Mouse (Mus musculus): ENCODE measurements around the gene Olfr64. TPM values are rescaled to one million over a fixed set of nuclear protein-coding genes. Genes with fewer than 3 reads are reported as not detected.

Gene Olfr64
- polyA plus RNA-seq, 1 experiment from 2014 or later: not detected

DNA sequence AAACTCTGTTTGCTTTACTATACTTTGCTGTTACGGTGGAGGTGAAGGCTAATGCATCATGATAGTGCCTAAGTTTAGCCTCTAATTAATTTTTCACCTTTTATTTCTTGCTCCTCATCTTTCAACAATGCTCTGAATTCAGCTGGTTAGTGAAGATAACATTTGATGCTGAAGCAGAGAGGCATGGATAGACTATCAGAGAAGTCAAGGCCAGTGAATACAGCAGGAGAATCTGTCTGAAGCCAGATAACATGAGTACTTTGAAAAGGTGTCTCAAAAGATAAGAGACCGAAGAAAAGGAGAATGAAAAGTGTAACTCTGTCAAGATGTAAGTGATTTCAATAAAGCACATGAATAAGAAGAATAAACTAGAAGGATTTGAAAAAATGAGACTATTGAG lies 17.2 kb downstream of the Olfr64 start:
- 19% methylated on average over 2 of the region's 2 CpGs for WGBS (ENCODE audit: insufficient replicate concordance)
- no peak overlapping the region for H3K4me3 ChIP-seq (ENCODE audit: low read depth, low read length)
- peak; percentile 94 for ATAC-seq (ENCODE audit: low read depth)

GRCm38 (mm10) chr7:103874451-103874850 lies 19.8 kb downstream of the Olfr64 start:
- no peak for ATAC-seq (ENCODE audit: low read depth)
- 20% methylated on average over 5 of the region's 5 CpGs for WGBS (ENCODE audit: insufficient replicate concordance)

More for the DNA sequence above, 17.2 kb downstream of the Olfr64 start:
- H3K4me1 ChIP-seq (ENCODE audit: control insufficient read depth, low read depth, low read length): peaks cover 35% of the 10 kb centered on the region
- H3K9ac ChIP-seq (ENCODE audit: low read depth, low read length): no peak overlapping the region
- no peaks in the 10 kb centered on the region for H3K27me3 ChIP-seq (ENCODE audit: control insufficient read depth, insufficient read depth, low read depth, low read length)
- H3K4me2 ChIP-seq (ENCODE audit: low read depth, low read length): peak overlapping the region; percentile 20; the same call in 1 of the 2 replicates
- no peaks in the 10 kb centered on the region for H3K36me3 ChIP-seq (ENCODE audit: control insufficient read depth, insufficient read depth)
- H3K27ac ChIP-seq (ENCODE audit: low read length): peak overlapping the region; percentile 82
- H3K9me3 ChIP-seq (replicated peaks; ENCODE audit: control insufficient read depth, low read length): no peaks in the 10 kb centered on the region

GRCm38 (mm10) chr7:103873064-103873463 lies 21.2 kb downstream of the Olfr64 start:
- Histone ChIP-seq H3K27ac (ENCODE audit: low read length) (peak overlapping the region; percentile 95), H3K27me3 (ENCODE audit: control insufficient read depth, insufficient read depth, low read depth, low read length) (no peaks in the 10 kb centered on the region), H3K9me3 (replicated peaks; ENCODE audit: control insufficient read depth, low read length) (no peaks in the 10 kb centered on the region), H3K4me2 (ENCODE audit: low read depth, low read length) (peak overlapping the region; percentile 55), H3K4me3 (ENCODE audit: low read depth, low read length) (no peak overlapping the region), H3K36me3 (ENCODE audit: control insufficient read depth, insufficient read depth) (no peaks in the 10 kb centered on the region), H3K9ac (ENCODE audit: low read depth, low read length) (peak overlapping the region; percentile 69), H3K4me1 (ENCODE audit: control insufficient read depth, low read depth, low read length) (peaks cover 49% of the 10 kb centered on the region)
- no peak for ATAC-seq (ENCODE audit: low read depth)
- 0% methylated on average over 1 of the region's 1 CpGs for WGBS (ENCODE audit: insufficient replicate concordance)

More at GRCm38 (mm10) chr7:103874451-103874850, 19.8 kb downstream of the Olfr64 start:
- Histone ChIP-seq H3K9ac (ENCODE audit: low read depth, low read length) (peak overlapping the region; percentile 56), H3K36me3 (ENCODE audit: control insufficient read depth, insufficient read depth) (no peaks in the 10 kb centered on the region), H3K27me3 (ENCODE audit: control insufficient read depth, insufficient read depth, low read depth, low read length) (no peaks in the 10 kb centered on the region), H3K27ac (ENCODE audit: low read length) (peak overlapping the region; percentile 90), H3K4me2 (ENCODE audit: low read depth, low read length) (peak overlapping the region; percentile 35; the same call in 1 of the 2 replicates), H3K4me1 (ENCODE audit: control insufficient read depth, low read depth, low read length) (peaks cover 47% of the 10 kb centered on the region), H3K9me3 (replicated peaks; ENCODE audit: control insufficient read depth, low read length) (no peaks in the 10 kb centered on the region), H3K4me3 (ENCODE audit: low read depth, low read length) (no peak overlapping the region)

DNA sequence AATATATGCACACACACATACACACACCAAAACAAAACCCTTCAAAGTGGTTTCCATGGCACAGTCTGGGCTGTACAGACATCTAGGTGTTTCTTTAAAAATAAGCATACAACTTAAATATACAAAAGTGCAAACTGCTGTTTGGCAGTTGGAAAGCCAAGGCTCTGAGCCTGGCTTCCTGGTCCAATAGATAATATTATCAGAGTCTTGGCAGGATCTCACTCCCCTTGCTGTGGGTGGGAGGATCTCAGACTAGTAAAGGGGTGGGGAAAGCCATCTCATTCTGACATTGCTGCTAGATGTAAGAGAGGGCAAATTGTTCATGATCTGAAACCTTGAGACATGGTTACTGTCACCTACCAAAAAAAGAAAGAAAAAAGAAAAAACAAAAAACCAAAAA lies 23.6 kb downstream of the Olfr64 start:
- Histone ChIP-seq H3K9ac (ENCODE audit: low read depth, low read length) (peak overlapping the region; percentile 69), H3K4me3 (ENCODE audit: low read depth, low read length) (peak overlapping the region; percentile 20), H3K27ac (ENCODE audit: low read length) (peak overlapping the region; percentile 98), H3K9me3 (replicated peaks; ENCODE audit: control insufficient read depth, low read length) (no peaks in the 10 kb centered on the region), H3K27me3 (ENCODE audit: control insufficient read depth, insufficient read depth, low read depth, low read length) (no peaks in the 10 kb centered on the region), H3K4me2 (ENCODE audit: low read depth, low read length) (peak overlapping the region; percentile 52), H3K36me3 (ENCODE audit: control insufficient read depth, insufficient read depth) (no peaks in the 10 kb centered on the region), H3K4me1 (ENCODE audit: control insufficient read depth, low read depth, low read length) (peaks cover 46% of the 10 kb centered on the region)
- ATAC-seq (ENCODE audit: low read depth): peak; percentile 87

DNA sequence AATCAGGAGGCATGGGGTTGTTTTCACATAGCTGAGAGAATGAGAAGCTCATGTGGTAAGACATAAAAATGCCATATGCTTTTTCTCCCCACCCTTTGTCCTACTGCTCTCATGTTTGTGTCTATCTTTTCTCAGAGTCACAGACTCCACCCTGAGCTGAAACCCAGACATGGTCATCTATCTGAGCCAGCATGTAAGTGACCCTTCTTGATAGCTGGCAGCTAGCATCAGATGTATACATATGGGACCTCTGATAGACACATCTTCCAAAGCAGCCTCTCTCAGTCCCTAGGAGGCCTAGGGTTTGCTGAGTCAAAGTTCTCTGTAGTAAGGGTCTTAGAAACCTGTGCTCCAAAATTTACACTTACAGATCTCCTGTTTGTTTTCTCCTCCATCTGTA lies 28.6 kb downstream of the Olfr64 start:
- peak overlapping the region; percentile 52 for H3K4me2 ChIP-seq (ENCODE audit: low read depth, low read length)
- H3K9me3 ChIP-seq (replicated peaks; ENCODE audit: control insufficient read depth, low read length): no peaks in the 10 kb centered on the region
- H3K4me3 ChIP-seq (ENCODE audit: low read depth, low read length): no peak overlapping the region
- no peaks in the 10 kb centered on the region for H3K27me3 ChIP-seq (ENCODE audit: control insufficient read depth, insufficient read depth, low read depth, low read length)
- no peaks in the 10 kb centered on the region for H3K36me3 ChIP-seq (ENCODE audit: control insufficient read depth, insufficient read depth)
- H3K27ac ChIP-seq (ENCODE audit: low read length): peak overlapping the region; percentile 98
- H3K4me1 ChIP-seq (ENCODE audit: control insufficient read depth, low read depth, low read length): peaks cover 44% of the 10 kb centered on the region
- H3K9ac ChIP-seq (ENCODE audit: low read depth, low read length): peak overlapping the region; percentile 67
- peak; percentile 90 for ATAC-seq (ENCODE audit: low read depth)

DNA sequence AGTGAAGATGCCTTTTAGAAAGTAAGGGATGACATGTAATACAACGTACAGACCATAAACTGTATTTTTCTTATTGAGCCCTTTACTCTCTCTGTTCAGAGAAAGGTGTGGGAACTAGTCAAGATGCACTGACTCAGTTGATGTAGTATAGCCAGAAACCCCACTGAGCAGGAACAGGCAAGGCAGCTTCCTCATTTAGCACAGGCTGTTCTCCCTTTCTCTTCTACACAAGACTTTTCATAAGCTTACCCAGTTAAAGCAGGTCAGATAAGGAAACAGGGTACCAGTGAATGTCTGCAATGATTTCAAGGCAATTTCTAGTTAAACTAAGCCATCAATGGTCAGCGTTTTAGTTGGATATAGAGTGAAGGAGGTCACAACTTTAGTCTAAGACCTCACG lies 32.8 kb downstream of the Olfr64 start:
- Histone ChIP-seq H3K27me3 (ENCODE audit: control insufficient read depth, insufficient read depth, low read depth, low read length) (no peaks in the 10 kb centered on the region), H3K4me1 (ENCODE audit: control insufficient read depth, low read depth, low read length) (peaks cover 32% of the 10 kb centered on the region), H3K9ac (ENCODE audit: low read depth, low read length) (peak overlapping the region; percentile 73), H3K4me2 (ENCODE audit: low read depth, low read length) (peak overlapping the region; percentile 50), H3K4me3 (ENCODE audit: low read depth, low read length) (peak overlapping the region; percentile 22; the same call in 1 of the 2 replicates), H3K36me3 (ENCODE audit: control insufficient read depth, insufficient read depth) (no peaks in the 10 kb centered on the region), H3K9me3 (replicated peaks; ENCODE audit: control insufficient read depth, low read length) (no peaks in the 10 kb centered on the region), H3K27ac (ENCODE audit: low read length) (peak overlapping the region; percentile 99)
- no peak for ATAC-seq (ENCODE audit: low read depth)
- WGBS (ENCODE audit: insufficient replicate concordance): 37% methylated on average over 3 of the region's 3 CpGs

DNA sequence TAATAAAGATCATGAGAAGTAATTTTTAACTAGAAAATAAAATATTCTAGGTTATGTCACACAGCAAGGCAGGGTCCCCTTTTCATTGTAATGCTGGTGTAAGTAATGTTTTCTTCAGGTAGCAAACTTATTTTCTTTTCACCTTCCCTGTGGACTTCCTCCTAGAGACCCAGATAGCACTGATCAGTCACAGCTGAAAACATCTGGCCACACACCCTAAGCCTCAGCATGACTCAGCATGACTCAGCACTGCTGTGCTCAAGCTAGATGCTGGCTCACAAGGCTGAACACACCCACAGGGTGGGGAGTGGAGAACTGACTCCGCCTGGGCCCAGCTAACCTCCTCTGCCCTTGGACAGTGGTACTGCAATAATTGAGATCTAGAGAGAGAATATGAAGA lies 33.4 kb downstream of the Olfr64 start:
- ATAC-seq (ENCODE audit: low read depth): peak; percentile 79
- Histone ChIP-seq H3K4me3 (ENCODE audit: low read depth, low read length) (peak overlapping the region; percentile 18; the same call in 1 of the 2 replicates), H3K9me3 (replicated peaks; ENCODE audit: control insufficient read depth, low read length) (no peaks in the 10 kb centered on the region), H3K9ac (ENCODE audit: low read depth, low read length) (peak overlapping the region; percentile 73), H3K36me3 (ENCODE audit: control insufficient read depth, insufficient read depth) (no peaks in the 10 kb centered on the region), H3K27ac (ENCODE audit: low read length) (peak overlapping the region; percentile 99), H3K4me1 (ENCODE audit: control insufficient read depth, low read depth, low read length) (peaks cover 27% of the 10 kb centered on the region), H3K4me2 (ENCODE audit: low read depth, low read length) (peak overlapping the region; percentile 50), H3K27me3 (ENCODE audit: control insufficient read depth, insufficient read depth, low read depth, low read length) (no peaks in the 10 kb centered on the region)
- 4% methylated on average over 1 of the region's 1 CpGs for WGBS (ENCODE audit: insufficient replicate concordance)

DNA sequence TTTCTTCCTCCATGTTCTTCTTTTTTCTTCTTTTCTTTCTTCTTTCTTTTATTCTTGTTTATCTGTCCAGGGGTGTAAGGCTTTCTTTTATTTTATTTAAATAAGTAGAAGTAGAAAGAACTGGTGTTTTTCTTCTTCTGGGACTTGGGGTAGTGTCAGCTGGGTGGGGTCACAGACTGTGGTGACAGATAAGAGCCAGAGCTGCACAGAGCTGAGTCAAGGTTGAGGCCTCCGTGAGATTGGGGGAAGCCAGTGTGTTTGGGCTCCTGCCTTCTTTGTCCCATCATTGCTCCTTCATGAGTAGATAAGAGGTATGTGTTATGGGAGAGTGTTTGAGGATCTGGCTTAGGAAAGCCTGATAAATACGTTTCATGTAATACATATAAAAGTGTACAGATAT lies 35.2 kb downstream of the Olfr64 start:
- 10% methylated on average over 2 of the region's 2 CpGs for WGBS (ENCODE audit: insufficient replicate concordance)
- Histone ChIP-seq H3K4me2 (ENCODE audit: low read depth, low read length) (peak overlapping the region; percentile 35), H3K9me3 (replicated peaks; ENCODE audit: control insufficient read depth, low read length) (no peaks in the 10 kb centered on the region), H3K4me1 (ENCODE audit: control insufficient read depth, low read depth, low read length) (peaks cover 28% of the 10 kb centered on the region), H3K36me3 (ENCODE audit: control insufficient read depth, insufficient read depth) (no peaks in the 10 kb centered on the region), H3K27ac (ENCODE audit: low read length) (peak overlapping the region; percentile 93), H3K27me3 (ENCODE audit: control insufficient read depth, insufficient read depth, low read depth, low read length) (no peaks in the 10 kb centered on the region), H3K4me3 (ENCODE audit: low read depth, low read length) (peak overlapping the region; percentile 7; the same call in 1 of the 2 replicates), H3K9ac (ENCODE audit: low read depth, low read length) (peak overlapping the region; percentile 48)
- ATAC-seq (ENCODE audit: low read depth): peak; percentile 91

GRCm38 (mm10) chr7:103854669-103855068 lies 39.6 kb downstream of the Olfr64 start:
- Histone ChIP-seq H3K27me3 (ENCODE audit: control insufficient read depth, insufficient read depth, low read depth, low read length) (no peaks in the 10 kb centered on the region), H3K9me3 (replicated peaks; ENCODE audit: control insufficient read depth, low read length) (no peaks in the 10 kb centered on the region), H3K4me3 (ENCODE audit: low read depth, low read length) (no peak overlapping the region), H3K9ac (ENCODE audit: low read depth, low read length) (no peak overlapping the region; the same call in 1 of the 2 replicates), H3K4me1 (ENCODE audit: control insufficient read depth, low read depth, low read length) (peaks cover 12% of the 10 kb centered on the region), H3K27ac (ENCODE audit: low read length) (peak overlapping the region; percentile 57), H3K36me3 (ENCODE audit: control insufficient read depth, insufficient read depth) (no peaks in the 10 kb centered on the region), H3K4me2 (ENCODE audit: low read depth, low read length) (0 out of 2 replicates have a peak overlapping the region, but pooled peaks have one; percentile 17)
- 50% methylated on average over 1 of the region's 1 CpGs for WGBS (ENCODE audit: insufficient replicate concordance)
- ATAC-seq (ENCODE audit: low read depth): no peak
